Mouse (Mus musculus): ENCODE results near the gene Pfdn6.
A peak's percentile ranks its signal among the peaks of the same experiment; 100 is the strongest.
"Not testable (repeated sequence)": the region's sequence is repeated elsewhere in the genome, so short reads cannot be mapped to it uniquely, and the experiment has no call there.

Gene Pfdn6

GRCm38 (mm10) chr17:33954646-33955554, 14.8 kb upstream of the Pfdn6 start:
- no peak for DNase-seq

GRCm38 (mm10) chr17:33953961-33954565, 13.9 kb upstream of the Pfdn6 start:
- DNase-seq: no peak

- DNase-seq: no peak
Measured at GRCm38 (mm10) chr17:33953310-33953709, 13.2 kb upstream of the Pfdn6 start.

GRCm38 (mm10) chr17:33952879-33953278, 12.7 kb upstream of the Pfdn6 start:
- no peak for DNase-seq

GRCm38 (mm10) chr17:33952015-33952414, 11.9 kb upstream of the Pfdn6 start:
- not testable (repeated sequence) for DNase-seq

- peak; percentile 91 for DNase-seq
Measured at GRCm38 (mm10) chr17:33951021-33951946, 11.1 kb upstream of the Pfdn6 start, which contains the start of gene B3galt4. B3galt4 (minus strand) TSS chr17:33951488.

- DNase-seq: no peak
Measured at GRCm38 (mm10) chr17:33950131-33950625, 10.0 kb upstream of the Pfdn6 start.

GRCm38 (mm10) chr17:33948905-33949537, 8.9 kb upstream of the Pfdn6 start:
- no peak for DNase-seq

- no peak for DNase-seq
Measured at GRCm38 (mm10) chr17:33948090-33948904, 8.2 kb upstream of the Pfdn6 start.

- no peak for DNase-seq
Measured at GRCm38 (mm10) chr17:33947430-33948089, 7.4 kb upstream of the Pfdn6 start.

- DNase-seq: no peak
Measured at GRCm38 (mm10) chr17:33943454-33943853, 3.3 kb upstream of the Pfdn6 start.

GRCm38 (mm10) chr17:33941381-33941780, 1.2 kb upstream of the Pfdn6 start:
- DNase-seq: no peak

- peak in 1 of 2 experiments; percentile 43 for DNase-seq
Measured at GRCm38 (mm10) chr17:33940981-33941380, 838 bp upstream of the Pfdn6 start.

GRCm38 (mm10) chr17:33938783-33939182, 1.4 kb downstream of the Pfdn6 start:
- no peak for DNase-seq

- peak in 1 of 2 experiments; percentile 19 for DNase-seq
Measured at GRCm38 (mm10) chr17:33936993-33937392, 3.1 kb downstream of the Pfdn6 start.

GRCm38 (mm10) chr17:33935422-33936055, 4.6 kb downstream of the Pfdn6 start:
- no peak for DNase-seq

- DNase-seq: no peak
Measured at GRCm38 (mm10) chr17:33932970-33933369, 7.2 kb downstream of the Pfdn6 start.

- DNase-seq: no peak
Measured at GRCm38 (mm10) chr17:33932448-33932847, 7.7 kb downstream of the Pfdn6 start.

GRCm38 (mm10) chr17:33931947-33932346, 8.2 kb downstream of the Pfdn6 start:
- peak in 1 of 2 experiments; percentile 10 for DNase-seq
